ENCODE assay signal across 9 mouse cellular contexts in the genomic region with DNA sequence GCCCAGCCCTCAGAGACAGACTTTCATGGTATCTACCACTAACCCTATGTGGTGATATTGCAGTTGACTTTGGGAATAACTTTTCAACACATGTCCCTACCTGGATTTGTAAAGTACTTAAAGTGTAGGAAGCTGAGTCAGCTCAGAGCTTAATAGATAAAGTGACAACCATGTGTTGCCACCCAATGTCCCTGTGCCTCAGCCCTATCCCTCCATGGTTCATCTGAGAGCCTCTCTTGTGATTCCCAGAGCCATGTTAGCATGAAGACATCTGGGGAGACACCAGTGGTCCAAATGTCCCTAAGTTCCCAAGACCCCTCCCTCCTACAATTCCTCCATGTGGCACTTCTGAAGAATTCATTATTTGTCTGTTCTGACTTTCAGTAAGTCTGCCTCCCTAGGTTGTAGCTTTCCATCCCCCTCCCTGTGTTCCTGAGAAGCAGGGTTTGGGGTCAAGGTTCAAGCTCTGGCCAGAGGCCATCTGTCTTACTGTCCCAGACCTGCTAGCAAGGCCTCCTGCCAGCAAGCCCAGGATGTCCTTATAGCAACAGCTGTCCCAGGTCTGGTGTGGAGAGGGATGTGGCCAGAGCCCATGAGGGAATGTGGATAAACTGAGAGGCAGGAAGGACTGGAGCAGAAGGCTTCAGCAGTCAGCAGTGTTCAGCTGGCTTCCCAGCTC. TPM values are rescaled to one million over a fixed set of nuclear protein-coding genes. Genes with fewer than 3 reads are reported as not detected.
A peak's percentile ranks its signal among the peaks of the same experiment; 100 is the strongest.
DNase-seq lines count a peak whose midpoint lies in the region; ATAC-seq and TF ChIP-seq lines count a peak whose summit lies in the region.
"Had no signal": no experiment of that assay in that cellular context is flagged by ENCODE, and none has a peak within 500 bp of the region (broad histone marks: within the 10 kb centered on the region; RNA-seq: fewer than 3 reads in every experiment).

No protein-coding gene starts in this region.

- no peaks in the 10 kb centered on the region for H3K4me1 ChIP-seq in midbrain, embryonic 16.5 days (ENCODE audit: control insufficient read depth, insufficient read depth, low read length)
- H3K4me1 ChIP-seq in midbrain, embryonic 15.5 days = no peaks in the 10 kb centered on the region
- 0 out of 2 replicates have a peak, but pooled peaks cover 5% of the 10 kb centered on the region for H3K4me1 ChIP-seq in heart, embryonic 11.5 days (ENCODE audit: control insufficient read depth, insufficient read depth, low read length)
- no peaks in the 10 kb centered on the region; the same call in 1 of the 2 replicates for H3K4me1 ChIP-seq in stomach, postnatal 0 days (replicated peaks; ENCODE audit: control insufficient read depth, insufficient read depth)

- H3K4me2 ChIP-seq in midbrain, embryonic 16.5 days (ENCODE audit: low read length) = no peak overlapping the region
- H3K4me2 ChIP-seq in midbrain, embryonic 15.5 days = no peak overlapping the region
- no peak overlapping the region for H3K4me2 ChIP-seq in heart, embryonic 11.5 days
- H3K4me2 ChIP-seq in stomach, postnatal 0 days (replicated peaks; ENCODE audit: low read depth) = no peak overlapping the region

- intact Hi-C loops in left cerebral cortex, adult 2 months (cut with DNase I) = no loop called here

- ATAC-seq in midbrain, embryonic 16.5 days = no peak
- ATAC-seq in midbrain, embryonic 15.5 days (replicated peaks) = no peak
- ATAC-seq in heart, embryonic 11.5 days (replicated peaks; ENCODE audit: insufficient number of reproducible peaks, low FRiP score, low TSS enrichment) = no peak
- no peak for ATAC-seq in stomach, postnatal 0 days (ENCODE audit: low FRiP score, low TSS enrichment)

- no peaks in the 10 kb centered on the region for H3K9me3 ChIP-seq in midbrain, embryonic 16.5 days (replicated peaks; ENCODE audit: control insufficient read depth, low read length, poor library complexity, severe bottlenecking)
- no peaks in the 10 kb centered on the region for H3K9me3 ChIP-seq in midbrain, embryonic 15.5 days
- H3K9me3 ChIP-seq in heart, embryonic 11.5 days (replicated peaks; ENCODE audit: control insufficient read depth, low read length) = no peaks in the 10 kb centered on the region
- no peaks in the 10 kb centered on the region for H3K9me3 ChIP-seq in stomach, postnatal 0 days (ENCODE audit: control insufficient read depth, low read length)

- no peak overlapping the region for H3K4me3 ChIP-seq in midbrain, embryonic 16.5 days (ENCODE audit: low read depth, low read length)
- no peak overlapping the region for H3K4me3 ChIP-seq in midbrain, embryonic 15.5 days
- no peak overlapping the region for H3K4me3 ChIP-seq in heart, embryonic 11.5 days (ENCODE audit: low read depth, low read length)
- no peak overlapping the region for H3K4me3 ChIP-seq in stomach, postnatal 0 days (ENCODE audit: low read depth, low read length)
- H3K4me3 ChIP-seq in left cerebral cortex, adult 2 months = no peak overlapping the region

- H3K27ac ChIP-seq in midbrain, embryonic 16.5 days (ENCODE audit: low read length) = 0 out of 2 replicates have a peak overlapping the region, but pooled peaks have one; percentile 26
- no peak overlapping the region for H3K27ac ChIP-seq in midbrain, embryonic 15.5 days
- peak overlapping the region; percentile 75 for H3K27ac ChIP-seq in heart, embryonic 11.5 days (ENCODE audit: low read depth, low read length)
- H3K27ac ChIP-seq in stomach, postnatal 0 days (replicated peaks) = peak overlapping the region; percentile 56
- no peak overlapping the region for H3K27ac ChIP-seq in left cerebral cortex, adult 2 months

- no peak for TF ChIP-seq EP300 in stomach, postnatal 0 days (optimal IDR thresholded peaks at IDR 0.05)

- H3K9ac ChIP-seq in midbrain, embryonic 16.5 days (ENCODE audit: low read depth, low read length) = no peak overlapping the region
- H3K9ac ChIP-seq in midbrain, embryonic 15.5 days = no peak overlapping the region
- H3K9ac ChIP-seq in heart, embryonic 11.5 days (ENCODE audit: low read depth, low read length) = no peak overlapping the region
- H3K9ac ChIP-seq in stomach, postnatal 0 days (ENCODE audit: low read length) = no peak overlapping the region

- no peak for TF ChIP-seq CTCF in stomach, postnatal 0 days (IDR thresholded peaks at IDR 0.05; ENCODE audit: low read depth)
- no peak for TF ChIP-seq CTCF in left cerebral cortex, adult 2 months (IDR thresholded peaks at IDR 0.05)

- DNase-seq in kidney, postnatal 10 days = peak; percentile 64
- DNase-seq in stomach, postnatal 0 days (ENCODE audit: low spot score) = no peak
- DNase-seq in gastrocnemius, postnatal 4 days (ENCODE audit: low spot score in 2 of 2) = no peak
- DNase-seq in left cerebral cortex, adult 2 months (ENCODE audit: extremely low spot score in 1 of 2, low spot score in 2 of 2) = no peak
- DNase-seq in thymus, postnatal 36 days = no peak

- no peaks in the 10 kb centered on the region for H3K36me3 ChIP-seq in midbrain, embryonic 16.5 days (ENCODE audit: control insufficient read depth, insufficient read depth, low read length)
- H3K36me3 ChIP-seq in midbrain, embryonic 15.5 days (replicated peaks) = no peaks in the 10 kb centered on the region
- H3K36me3 ChIP-seq in heart, embryonic 11.5 days (ENCODE audit: control insufficient read depth, insufficient read depth, low read length) = no peaks in the 10 kb centered on the region
- H3K36me3 ChIP-seq in stomach, postnatal 0 days (ENCODE audit: control insufficient read depth, insufficient read depth, low read length) = no peaks in the 10 kb centered on the region

- no peaks in the 10 kb centered on the region for H3K27me3 ChIP-seq in midbrain, embryonic 16.5 days (ENCODE audit: control insufficient read depth, insufficient read depth, low read depth, low read length)
- no peaks in the 10 kb centered on the region for H3K27me3 ChIP-seq in midbrain, embryonic 15.5 days (replicated peaks)
- no peaks in the 10 kb centered on the region for H3K27me3 ChIP-seq in heart, embryonic 11.5 days (ENCODE audit: control insufficient read depth, insufficient read depth, low read length)
- H3K27me3 ChIP-seq in stomach, postnatal 0 days (ENCODE audit: control insufficient read depth, insufficient read depth, low read length) = no peaks in the 10 kb centered on the region

RNA-seq across cellular contexts. Expression of gene Noxa1, which starts 15.7 kb away (rescaled TPM):
- not detected in 2 replicates for polyA plus RNA-seq in midbrain, embryonic 16.5 days (2015; fragmentation: Nextera tagmentation; extraction: Ambion mirVana)
- not detected in 2 replicates for polyA plus RNA-seq in midbrain, embryonic 15.5 days (2015; fragmentation: Nextera tagmentation; extraction: Ambion mirVana)
- polyA plus RNA-seq in heart, embryonic 11.5 days (2014; fragmentation: Nextera tagmentation; extraction: Ambion mirVana) = 0.10 TPM in 1 of 2 replicates, not detected in the other
- polyA plus RNA-seq in stomach, postnatal 0 days (2015; fragmentation: Nextera tagmentation; extraction: Ambion mirVana) = 4.0 and 4.4 TPM in 2 replicates
- total RNA-seq in gastrocnemius, postnatal 4 days (2021) = not detected
- total RNA-seq in left cerebral cortex, adult 2 months (2021) = not detected

RNA-seq across cellular contexts. Expression of gene Entpd8, which starts 30.5 kb away (rescaled TPM):
- not detected in 2 replicates for polyA plus RNA-seq in midbrain, embryonic 16.5 days (2015; fragmentation: Nextera tagmentation; extraction: Ambion mirVana)
- polyA plus RNA-seq in midbrain, embryonic 15.5 days (2015; fragmentation: Nextera tagmentation; extraction: Ambion mirVana) = not detected in 2 replicates
- not detected in 2 replicates for polyA plus RNA-seq in heart, embryonic 11.5 days (2014; fragmentation: Nextera tagmentation; extraction: Ambion mirVana)
- 3.3 TPM in 2 replicates for polyA plus RNA-seq in stomach, postnatal 0 days (2015; fragmentation: Nextera tagmentation; extraction: Ambion mirVana)
- total RNA-seq in gastrocnemius, postnatal 4 days (2021) = not detected
- not detected for total RNA-seq in left cerebral cortex, adult 2 months (2021)
- total RNA-seq: megakaryocyte-erythroid progenitor cell, adult 5-6 weeks had no signal

RNA-seq across cellular contexts. Expression of gene Nsmf, which starts 56.5 kb away (rescaled TPM):
- 176 and 188 TPM in 2 replicates for polyA plus RNA-seq in midbrain, embryonic 16.5 days (2015; fragmentation: Nextera tagmentation; extraction: Ambion mirVana)
- 180 and 188 TPM in 2 replicates for polyA plus RNA-seq in midbrain, embryonic 15.5 days (2015; fragmentation: Nextera tagmentation; extraction: Ambion mirVana)
- polyA plus RNA-seq in heart, embryonic 11.5 days (2014; fragmentation: Nextera tagmentation; extraction: Ambion mirVana) = 32.9 and 37.7 TPM in 2 replicates
- polyA plus RNA-seq in stomach, postnatal 0 days (2015; fragmentation: Nextera tagmentation; extraction: Ambion mirVana) = 23.5 and 30.2 TPM in 2 replicates
- 10 to 100 TPM; 43.1 to 47.7 TPM for total RNA-seq in gastrocnemius, postnatal 4 days (2021)
- 100 to 1,000 TPM; 442 to 471 TPM for total RNA-seq in left cerebral cortex, adult 2 months (2021)

Comparison
In these comparisons a context has a peak if more than half of its experiments do, and no peak if none do; other contexts are left out.
1. H3K27ac ChIP-seq: peak in midbrain, embryonic 16.5 days (single experiment), heart, embryonic 11.5 days (single experiment) and stomach, postnatal 0 days (single experiment); none in midbrain, embryonic 15.5 days (single experiment) and left cerebral cortex, adult 2 months (single experiment).